In genomic region chr2:122569439-122569838, GRCm38 (mm10) we compare ENCODE assay signal across 8 mouse cellular contexts. TPM values are rescaled to one million over a fixed set of nuclear protein-coding genes. Genes with fewer than 3 reads are reported as not detected.
DNase-seq lines count a peak whose midpoint lies in the region; ATAC-seq and TF ChIP-seq lines count a peak whose summit lies in the region.

No protein-coding gene starts in this region.

- no peaks in the 10 kb centered on the region for H3K4me1 ChIP-seq in midbrain, embryonic 11.5 days (ENCODE audit: control insufficient read depth, insufficient read depth, low read length)
- no peaks in the 10 kb centered on the region for H3K4me1 ChIP-seq in midbrain, embryonic 13.5 days (replicated peaks)
- H3K4me1 ChIP-seq in heart, postnatal 0 days (ENCODE audit: control insufficient read depth, insufficient read depth): no peaks in the 10 kb centered on the region

- no peaks in the 10 kb centered on the region for H3K9me3 ChIP-seq in midbrain, embryonic 11.5 days (ENCODE audit: control insufficient read depth, low read length)
- no peaks in the 10 kb centered on the region for H3K9me3 ChIP-seq in midbrain, embryonic 13.5 days
- no peaks in the 10 kb centered on the region for H3K9me3 ChIP-seq in heart, postnatal 0 days (replicated peaks; ENCODE audit: control insufficient read depth, low read length)

- H3K9ac ChIP-seq in midbrain, embryonic 11.5 days (ENCODE audit: low read length): no peak overlapping the region
- H3K9ac ChIP-seq in midbrain, embryonic 13.5 days (replicated peaks): no peak overlapping the region
- no peak overlapping the region for H3K9ac ChIP-seq in heart, postnatal 0 days (replicated peaks; ENCODE audit: low read depth, low read length)

- no peak overlapping the region for H3K4me2 ChIP-seq in midbrain, embryonic 11.5 days
- H3K4me2 ChIP-seq in midbrain, embryonic 13.5 days (replicated peaks): no peak overlapping the region
- H3K4me2 ChIP-seq in heart, postnatal 0 days (ENCODE audit: low read depth, low read length): no peak overlapping the region

- TF ChIP-seq CTCF in heart, postnatal 0 days (IDR thresholded peaks at IDR 0.05; ENCODE audit: low read depth): peak; percentile 85

- WGBS in midbrain, embryonic 11.5 days: 18% methylated on average over 3 of the region's 3 CpGs
- 17% methylated on average over 3 of the region's 3 CpGs for WGBS in midbrain, embryonic 13.5 days
- WGBS in heart, postnatal 0 days: 4% methylated on average over 3 of the region's 3 CpGs

- H3K4me3 ChIP-seq in midbrain, embryonic 11.5 days (ENCODE audit: low read depth, low read length): no peak overlapping the region
- H3K4me3 ChIP-seq in midbrain, embryonic 13.5 days (replicated peaks): no peak overlapping the region
- H3K4me3 ChIP-seq in heart, postnatal 0 days (ENCODE audit: low read depth, low read length): no peak overlapping the region

- DNase-seq in midbrain, embryonic 11.5 days (ENCODE audit: low spot score, missing footprints): peak; percentile 92
- peak; percentile 74 for DNase-seq in adipocyte (ENCODE audit: low spot score)
- peak; percentile 52 to 59 for DNase-seq in cerebellum, postnatal 36 days
- peak; percentile 55 for DNase-seq in heart, postnatal 0 days (ENCODE audit: low spot score)
- peak; percentile 41 to 44 for DNase-seq in layer of hippocampus, postnatal 36 days
- DNase-seq in thymus, postnatal 0 days (ENCODE audit: low spot score): peak; percentile 73

- TF ChIP-seq EP300 in heart, postnatal 0 days (IDR thresholded peaks at IDR 0.05; ENCODE audit: low read depth): no peak

- no peaks in the 10 kb centered on the region for H3K27me3 ChIP-seq in midbrain, embryonic 11.5 days (ENCODE audit: control insufficient read depth, insufficient read depth, low read length)
- H3K27me3 ChIP-seq in midbrain, embryonic 13.5 days: no peaks in the 10 kb centered on the region
- no peaks in the 10 kb centered on the region for H3K27me3 ChIP-seq in heart, postnatal 0 days (ENCODE audit: control insufficient read depth, insufficient read depth, low read length)

- no peak overlapping the region for H3K27ac ChIP-seq in midbrain, embryonic 11.5 days (ENCODE audit: low read depth, low read length)
- no peak overlapping the region for H3K27ac ChIP-seq in midbrain, embryonic 13.5 days
- no peak overlapping the region for H3K27ac ChIP-seq in heart, postnatal 0 days (ENCODE audit: low read depth)

- ATAC-seq in midbrain, embryonic 11.5 days (ENCODE audit: low FRiP score): peak; percentile 67; the same call in 1 of the 2 replicates
- no peak for ATAC-seq in midbrain, embryonic 13.5 days
- ATAC-seq in heart, postnatal 0 days (ENCODE audit: insufficient read depth, low read depth): no peak; the same call in 1 of the 2 replicates
- peak; percentile 63 for ATAC-seq in monocyte, adult 5-6 weeks (replicated peaks; ENCODE audit: insufficient number of reproducible peaks, low FRiP score, low TSS enrichment, poor library complexity, severe bottlenecking)

- no peaks in the 10 kb centered on the region for H3K36me3 ChIP-seq in midbrain, embryonic 11.5 days (ENCODE audit: control insufficient read depth, insufficient read depth, low read length)
- H3K36me3 ChIP-seq in midbrain, embryonic 13.5 days: no peaks in the 10 kb centered on the region
- no peaks in the 10 kb centered on the region for H3K36me3 ChIP-seq in heart, postnatal 0 days (replicated peaks; ENCODE audit: control insufficient read depth, insufficient read depth, low read length)

RNA-seq across cellular contexts. Expression of gene Gatm, which starts 41.7 kb away (rescaled TPM):
- polyA plus RNA-seq in midbrain, embryonic 11.5 days (2014; fragmentation: Nextera tagmentation; extraction: Ambion mirVana): 25.4 and 28.3 TPM in 2 replicates
- polyA plus RNA-seq in midbrain, embryonic 13.5 days (2015; fragmentation: Nextera tagmentation; extraction: Ambion mirVana): 21.8 and 25.7 TPM in 2 replicates
- total RNA-seq in heart, postnatal 0 days (2014; rRNA removed; ENCODE audit: low replicate concordance): 3.7 and 3.8 TPM in 2 replicates
- 6.0 and 6.8 TPM in 2 replicates for polyA plus RNA-seq in heart, postnatal 0 days (2015; fragmentation: Nextera tagmentation; extraction: Ambion mirVana)
- 10 to 100 TPM; 58.7 to 60.1 TPM for total RNA-seq in layer of hippocampus, postnatal 36 days (2021)
- total RNA-seq in monocyte, adult 5-6 weeks (2017): 0.75 to 0.97 TPM (median 0.95 TPM) in 3 replicates
- polyA plus RNA-seq in thymus, postnatal 0 days (2015; fragmentation: Nextera tagmentation; extraction: Ambion mirVana): 6.3 and 7.4 TPM in 2 replicates

Comparison
In these comparisons a context has a peak if more than half of its experiments do, and no peak if none do; other contexts are left out.
1. ATAC-seq: peak in midbrain, embryonic 11.5 days (single experiment) and monocyte, adult 5-6 weeks (single experiment); none in midbrain, embryonic 13.5 days (single experiment) and heart, postnatal 0 days (single experiment).
2. Peak in every context shown above with its lines, with median percentiles within 50 percentile points of each other: DNase-seq.